Mouse (Mus musculus) stomach, postnatal 0 days (tissue): ENCODE results near the gene Gabrb1. TPM values are rescaled to one million over a fixed set of nuclear protein-coding genes. Genes with fewer than 3 reads are reported as not detected.

Experiments used
- ATAC-seq: fragments of 200-750 bp; cut with Nextera tagmentation; 2 replicates; pipeline ENCODE4 v1.8.0; 2017; ENCODE audit not compliant: low FRiP score, low TSS enrichment
- DNase-seq: peaks from one replicate; pipeline ENCODE4 v3.0.0-alpha.2; 2016; ENCODE audit warnings: low spot score
- H3K27ac ChIP-seq: fragments of 300-500 bp; sonication (generic); replicated peaks from 2 replicates; pipeline ENCODE4 v1.5.1; 2014; ENCODE audit warnings: mild to moderate bottlenecking, control low read depth
- H3K27me3 ChIP-seq: fragments of 300-500 bp; sonication (generic); 2 replicates; pipeline ENCODE4 v1.6.1; 2014; ENCODE audit warnings: low read length; ENCODE audit not compliant: control insufficient read depth, insufficient read depth
- H3K36me3 ChIP-seq: fragments of 300-500 bp; sonication (generic); 2 replicates; pipeline ENCODE4 v1.6.1; 2014; ENCODE audit warnings: low read length, mixed read lengths; ENCODE audit not compliant: control insufficient read depth, insufficient read depth
- H3K4me1 ChIP-seq: fragments of 300-500 bp; sonication (generic); replicated peaks from 2 replicates; pipeline ENCODE4 v1.6.1; 2014; ENCODE audit warnings: antibody characterized with exemption; ENCODE audit not compliant: control insufficient read depth, insufficient read depth
- H3K4me2 ChIP-seq: fragments of 300-500 bp; sonication (generic); replicated peaks from 2 replicates; pipeline ENCODE4 v1.6.1; 2014; ENCODE audit warnings: low read depth, mild to moderate bottlenecking, control low read depth, moderate library complexity
- H3K4me3 ChIP-seq: fragments of 300-500 bp; sonication (generic); 2 replicates; pipeline ENCODE4 v1.5.1; 2014; ENCODE audit warnings: low read depth, low read length, control low read depth
- H3K9ac ChIP-seq: fragments of 300-500 bp; sonication (generic); 2 replicates; pipeline ENCODE4 v1.6.1; 2014; ENCODE audit warnings: mild to moderate bottlenecking, low read length, control low read depth, mixed read lengths
- H3K9me3 ChIP-seq: fragments of 300-500 bp; sonication (generic); 2 replicates; pipeline ENCODE4 v1.6.1; 2016; ENCODE audit warnings: low read length; ENCODE audit not compliant: control insufficient read depth
- CTCF ChIP-seq: IDR thresholded peaks from 2 replicates; pipeline ENCODE4 v1.5.1; 2016; ENCODE audit warnings: antibody characterized with exemption, low read depth, mild to moderate bottlenecking, moderate library complexity
- EP300 ChIP-seq: optimal IDR thresholded peaks from 2 replicates; pipeline ENCODE3; 2016; ENCODE audit warnings: antibody characterized with exemption
- WGBS: fragments of 180-500 bp; shearing (Covaris S2); extraction: QIAGEN DNeasy Blood & Tissue Kit; methylation state at CpG from one replicate; pipeline ENCODE4 v1.1.7; 2014; 5-methylcytosine and 5-hydroxymethylcytosine counted together
- polyA plus RNA-seq: library from polyadenylated mRNA; unstranded; fragments of >200 nt; fragmentation: Nextera tagmentation; extraction: Ambion mirVana; gene quantifications from 2 replicates; pipeline ENCODE4 v1.2.1, GENCODE M21; 2015

The Gabrb1 gene
- polyA plus RNA-seq, 1 experiment from 2014 or later = 0.10 TPM

- H3K9me3 ChIP-seq = no peaks in the 10 kb centered on the region
- H3K27me3 ChIP-seq = no peaks in the 10 kb centered on the region
- 74% methylated on average over 8 of the region's 8 CpGs for WGBS
- no peaks in the 10 kb centered on the region for H3K4me1 ChIP-seq
- no peak overlapping the region for H3K27ac ChIP-seq
- DNase-seq (no peak), ATAC-seq (no peak)
- TF ChIP-seq CTCF (no peak), EP300 (no peak)
- H3K4me3 ChIP-seq = no peak overlapping the region
- no peak overlapping the region for H3K4me2 ChIP-seq
- no peaks in the 10 kb centered on the region for H3K36me3 ChIP-seq
- no peak overlapping the region for H3K9ac ChIP-seq
These were observed 312.4 kb downstream of the Gabrb1 start for GRCm38 (mm10) chr5:71970140-71970800.

- H3K27me3 ChIP-seq = no peaks in the 10 kb centered on the region
- DNase-seq (no peak), ATAC-seq (no peak)
- H3K36me3 ChIP-seq = no peaks in the 10 kb centered on the region
- H3K4me3 ChIP-seq = no peak overlapping the region
- H3K9ac ChIP-seq = no peak overlapping the region
- no peaks in the 10 kb centered on the region for H3K4me1 ChIP-seq
- no peak overlapping the region for H3K4me2 ChIP-seq
- TF ChIP-seq EP300 (no peak), CTCF (no peak)
- no peak overlapping the region for H3K27ac ChIP-seq
- H3K9me3 ChIP-seq = no peaks in the 10 kb centered on the region
- 54% methylated on average over 5 of the region's 5 CpGs for WGBS
These were observed 314.9 kb downstream of the Gabrb1 start for GRCm38 (mm10) chr5:71972831-71973230.

- WGBS = 83% methylated on average over 4 of the region's 4 CpGs
- Histone ChIP-seq H3K9ac (no peak overlapping the region), H3K36me3 (no peaks in the 10 kb centered on the region), H3K4me1 (no peaks in the 10 kb centered on the region), H3K4me2 (no peak overlapping the region), H3K27me3 (no peaks in the 10 kb centered on the region), H3K9me3 (no peaks in the 10 kb centered on the region), H3K4me3 (no peak overlapping the region), H3K27ac (no peak overlapping the region)
- DNase-seq (no peak), ATAC-seq (no peak)
- TF ChIP-seq CTCF (no peak), EP300 (no peak)
These were observed 318.2 kb downstream of the Gabrb1 start for GRCm38 (mm10) chr5:71976133-71976532.

GRCm38 (mm10) chr5:71976571-71977061, 318.7 kb downstream of the Gabrb1 start:
- no peak for TF ChIP-seq CTCF
- no peak for TF ChIP-seq EP300
- Histone ChIP-seq H3K9me3 (no peaks in the 10 kb centered on the region), H3K9ac (no peak overlapping the region), H3K4me2 (no peak overlapping the region), H3K4me1 (no peaks in the 10 kb centered on the region), H3K4me3 (no peak overlapping the region), H3K27me3 (no peaks in the 10 kb centered on the region), H3K27ac (no peak overlapping the region), H3K36me3 (no peaks in the 10 kb centered on the region)
- DNase-seq (no peak), ATAC-seq (no peak)
- 62% methylated on average over 5 of the region's 5 CpGs for WGBS

GRCm38 (mm10) chr5:71986561-71986960, 328.6 kb downstream of the Gabrb1 start:
- H3K4me3 ChIP-seq = no peak overlapping the region
- no peak for TF ChIP-seq EP300
- TF ChIP-seq CTCF = no peak
- WGBS = 41% methylated on average over 1 of the region's 1 CpGs
- ATAC-seq = no peak
- no peak overlapping the region for H3K4me2 ChIP-seq
- no peaks in the 10 kb centered on the region for H3K36me3 ChIP-seq
- no peaks in the 10 kb centered on the region for H3K27me3 ChIP-seq
- H3K9ac ChIP-seq = no peak overlapping the region
- H3K9me3 ChIP-seq = no peaks in the 10 kb centered on the region
- no peak overlapping the region for H3K27ac ChIP-seq
- DNase-seq = no peak
- H3K4me1 ChIP-seq = no peaks in the 10 kb centered on the region

- no peak overlapping the region for H3K27ac ChIP-seq
- no peak overlapping the region for H3K4me2 ChIP-seq
- H3K36me3 ChIP-seq = no peaks in the 10 kb centered on the region
- no peaks in the 10 kb centered on the region for H3K4me1 ChIP-seq
- no peaks in the 10 kb centered on the region for H3K9me3 ChIP-seq
- WGBS = 71% methylated on average over 5 of the region's 5 CpGs
- ATAC-seq (no peak), DNase-seq (no peak)
- no peak overlapping the region for H3K4me3 ChIP-seq
- TF ChIP-seq EP300 (no peak), CTCF (no peak)
- H3K27me3 ChIP-seq = no peaks in the 10 kb centered on the region
- no peak overlapping the region for H3K9ac ChIP-seq
These were observed 329.1 kb downstream of the Gabrb1 start for GRCm38 (mm10) chr5:71986983-71987398.
